ENCODE assay signal across 25 mouse cellular contexts in the genomic region with DNA sequence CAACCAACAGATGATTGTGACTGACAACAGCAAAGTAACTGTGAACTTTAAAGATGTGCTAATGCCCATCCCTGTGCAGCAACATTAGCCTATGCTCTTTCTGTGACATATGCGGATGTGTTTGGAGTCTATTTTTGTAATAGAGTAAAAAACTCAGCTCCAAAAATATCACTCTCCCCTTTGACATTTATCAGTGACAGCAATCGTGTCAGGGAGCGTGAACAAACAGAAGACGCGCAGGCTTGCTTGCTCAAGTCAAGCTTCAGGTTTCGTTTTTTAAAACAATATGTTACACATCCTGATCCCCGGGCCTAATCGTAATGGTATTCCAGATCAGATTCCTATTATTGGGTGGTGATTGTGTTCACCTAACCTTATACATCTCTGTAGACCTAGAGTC.
"Had no signal": no experiment of that assay in that cellular context is flagged by ENCODE, and none has a peak within 500 bp of the region (broad histone marks: within the 10 kb centered on the region; RNA-seq: fewer than 3 reads in every experiment).

No protein-coding gene starts in this region.

- H3K36me3 ChIP-seq: heart, embryonic 10.5 days; heart, embryonic 12.5 days; hindbrain, embryonic 13.5 days; hindbrain, embryonic 15.5 days; kidney, embryonic 15.5 days; limb, embryonic 13.5 days; limb, embryonic 15.5 days; liver, embryonic 12.5 days had no signal

- H3K9ac ChIP-seq: heart, embryonic 12.5 days; hindbrain, embryonic 13.5 days; hindbrain, embryonic 15.5 days; kidney, embryonic 15.5 days; limb, embryonic 13.5 days; limb, embryonic 15.5 days; liver, embryonic 12.5 days; liver, embryonic 14.5 days had no signal

- H3K27me3 ChIP-seq: heart, embryonic 12.5 days; hindbrain, embryonic 13.5 days; hindbrain, embryonic 15.5 days; kidney, embryonic 15.5 days; limb, embryonic 13.5 days; limb, embryonic 15.5 days had no signal

- H3K4me3 ChIP-seq: heart, embryonic 10.5 days; heart, embryonic 12.5 days; hindbrain, embryonic 13.5 days; hindbrain, embryonic 15.5 days; kidney, embryonic 15.5 days; limb, embryonic 13.5 days; limb, embryonic 15.5 days; liver, embryonic 12.5 days had no signal

- H3K4me1 ChIP-seq: hindbrain, embryonic 15.5 days; liver, embryonic 12.5 days had no signal

- H3K4me2 ChIP-seq: heart, embryonic 12.5 days; hindbrain, embryonic 13.5 days; hindbrain, embryonic 15.5 days; kidney, embryonic 15.5 days; limb, embryonic 13.5 days; limb, embryonic 15.5 days; liver, embryonic 12.5 days had no signal

- ATAC-seq: hindbrain, postnatal 0 days; intestine, embryonic 16.5 days; liver, embryonic 12.5 days had no signal

- H3K9me3 ChIP-seq: heart, embryonic 10.5 days; heart, embryonic 12.5 days; hindbrain, embryonic 13.5 days; hindbrain, embryonic 15.5 days; kidney, embryonic 15.5 days; limb, embryonic 13.5 days; limb, embryonic 15.5 days; liver, embryonic 12.5 days had no signal

- DNase-seq: gastrocnemius, postnatal 10 days; gastrocnemius, postnatal 25 days; heart, adult 18-20 months; heart, postnatal 10 days; heart, postnatal 36 days; kidney, adult 11 months; kidney, adult 2 months; kidney, adult 9 months; kidney, postnatal 14 days; kidney, postnatal 36 days; layer of hippocampus, adult 9-11 months; layer of hippocampus, postnatal 36 days; left cerebral cortex, postnatal 4 days had no signal

- H3K27ac ChIP-seq: heart, embryonic 10.5 days; hindbrain, embryonic 13.5 days; hindbrain, embryonic 15.5 days; hindbrain, postnatal 0 days; kidney, embryonic 15.5 days; kidney, postnatal 0 days; limb, embryonic 13.5 days; limb, embryonic 15.5 days; liver, embryonic 12.5 days; liver, embryonic 14.5 days had no signal
